Mouse (Mus musculus) hindbrain, embryonic 12.5 days (tissue): ENCODE results near the gene Pnrc1. TPM values are rescaled to one million over a fixed set of nuclear protein-coding genes. Genes with fewer than 3 reads are reported as not detected.

Experiments used
- ATAC-seq: fragments of 200-750 bp; cut with Nextera tagmentation; 2 replicates; pipeline ENCODE4 v1.8.0; 2017; ENCODE audit warnings: moderate TSS enrichment; ENCODE audit not compliant: low FRiP score
- H3K27ac ChIP-seq: fragments of 300-500 bp; sonication (generic); 2 replicates; pipeline ENCODE4 v1.5.1; 2016; ENCODE audit warnings: mild to moderate bottlenecking
- H3K27me3 ChIP-seq: fragments of 300-500 bp; sonication (generic); 2 replicates; pipeline ENCODE4 v1.6.1; 2016; ENCODE audit warnings: mild to moderate bottlenecking
- H3K36me3 ChIP-seq: fragments of 300-500 bp; sonication (generic); 2 replicates; pipeline ENCODE4 v1.6.1; 2016; ENCODE audit warnings: mild to moderate bottlenecking
- H3K4me1 ChIP-seq: fragments of 300-500 bp; sonication (generic); 2 replicates; pipeline ENCODE4 v1.6.1; 2016
- H3K4me2 ChIP-seq: fragments of 300-500 bp; sonication (generic); replicated peaks from 2 replicates; pipeline ENCODE4 v1.6.1; 2016; ENCODE audit warnings: mild to moderate bottlenecking
- H3K4me3 ChIP-seq: fragments of 300-500 bp; sonication (generic); 2 replicates; pipeline ENCODE4 v1.5.1; 2016; ENCODE audit warnings: mild to moderate bottlenecking
- H3K9ac ChIP-seq: fragments of 300-500 bp; sonication (generic); 2 replicates; pipeline ENCODE4 v1.6.1; 2016; ENCODE audit warnings: mild to moderate bottlenecking, moderate library complexity
- H3K9me3 ChIP-seq: fragments of 300-500 bp; sonication (generic); replicated peaks from 2 replicates; pipeline ENCODE4 v1.6.1; 2016; ENCODE audit warnings: mild to moderate bottlenecking
- WGBS: fragments of 180-500 bp; shearing (Covaris S2); methylation state at CpG from one replicate; pipeline ENCODE4 v1.1.7; 2016; 5-methylcytosine and 5-hydroxymethylcytosine counted together
- polyA plus RNA-seq: library from polyadenylated mRNA; unstranded; fragments of >200 nt; fragmentation: Nextera tagmentation; extraction: Ambion mirVana; gene quantifications from 2 replicates; pipeline ENCODE4 v1.2.1, GENCODE M21; 2016

The Pnrc1 gene
- polyA plus RNA-seq, 1 experiment from 2014 or later: 118 TPM

GRCm38 (mm10) chr4:33261311-33261753, 28.6 kb downstream of the Pnrc1 start:
- WGBS: 68% methylated on average over 7 of the region's 7 CpGs
- no peaks in the 10 kb centered on the region for H3K27me3 ChIP-seq
- H3K4me1 ChIP-seq: no peaks in the 10 kb centered on the region
- H3K27ac ChIP-seq: no peak overlapping the region
- H3K9ac ChIP-seq: no peak overlapping the region
- no peak overlapping the region for H3K4me2 ChIP-seq
- no peaks in the 10 kb centered on the region; the same call in 1 of the 2 replicates for H3K9me3 ChIP-seq
- no peak for ATAC-seq
- H3K36me3 ChIP-seq: no peaks in the 10 kb centered on the region
- H3K4me3 ChIP-seq: no peak overlapping the region

- ATAC-seq: no peak
- Histone ChIP-seq H3K9ac (no peak overlapping the region), H3K27ac (no peak overlapping the region), H3K4me1 (no peaks in the 10 kb centered on the region), H3K27me3 (no peaks in the 10 kb centered on the region), H3K4me3 (no peak overlapping the region), H3K9me3 (no peaks in the 10 kb centered on the region; the same call in 1 of the 2 replicates), H3K36me3 (no peaks in the 10 kb centered on the region), H3K4me2 (no peak overlapping the region)
These were observed 29.7 kb downstream of the Pnrc1 start for GRCm38 (mm10) chr4:33260311-33260710.

GRCm38 (mm10) chr4:33257263-33257964, 32.5 kb downstream of the Pnrc1 start:
- no peaks in the 10 kb centered on the region for H3K4me1 ChIP-seq
- WGBS: 78% methylated on average over 11 of the region's 11 CpGs
- no peak overlapping the region for H3K27ac ChIP-seq

GRCm38 (mm10) chr4:33254706-33255105, 35.3 kb downstream of the Pnrc1 start:
- no peaks in the 10 kb centered on the region for H3K36me3 ChIP-seq
- no peaks in the 10 kb centered on the region for H3K27me3 ChIP-seq
- H3K9me3 ChIP-seq: no peaks in the 10 kb centered on the region
- H3K4me1 ChIP-seq: no peaks in the 10 kb centered on the region
- no peak overlapping the region for H3K4me2 ChIP-seq
- no peak for ATAC-seq
- no peak overlapping the region for H3K27ac ChIP-seq
- 57% methylated on average over 4 of the region's 4 CpGs for WGBS
- H3K4me3 ChIP-seq: no peak overlapping the region
- no peak overlapping the region for H3K9ac ChIP-seq

More at GRCm38 (mm10) chr4:33257263-33257964, 32.5 kb downstream of the Pnrc1 start:
- no peak overlapping the region for H3K9ac ChIP-seq
- ATAC-seq: no peak
- no peak overlapping the region for H3K4me2 ChIP-seq
- no peaks in the 10 kb centered on the region for H3K9me3 ChIP-seq
- H3K36me3 ChIP-seq: no peaks in the 10 kb centered on the region
- H3K4me3 ChIP-seq: no peak overlapping the region
- H3K27me3 ChIP-seq: no peaks in the 10 kb centered on the region

- Histone ChIP-seq H3K27ac (no peak overlapping the region), H3K27me3 (no peaks in the 10 kb centered on the region), H3K4me3 (no peak overlapping the region), H3K4me1 (peaks cover 6% of the 10 kb centered on the region), H3K9me3 (no peaks in the 10 kb centered on the region), H3K36me3 (peaks cover 1% of the 10 kb centered on the region), H3K9ac (no peak overlapping the region), H3K4me2 (no peak overlapping the region)
- no peak for ATAC-seq
- 91% methylated on average over 2 of the region's 2 CpGs for WGBS
These were observed 39.1 kb downstream of the Pnrc1 start for GRCm38 (mm10) chr4:33250867-33251266.

- no peak for ATAC-seq
- Histone ChIP-seq H3K36me3 (peaks cover 12% of the 10 kb centered on the region), H3K9ac (no peak overlapping the region), H3K27me3 (no peaks in the 10 kb centered on the region), H3K4me2 (no peak overlapping the region), H3K4me3 (no peak overlapping the region), H3K9me3 (no peaks in the 10 kb centered on the region), H3K4me1 (peaks cover 12% of the 10 kb centered on the region), H3K27ac (no peak overlapping the region)
- WGBS: 75% methylated on average over 1 of the region's 1 CpGs
These were observed 40.2 kb downstream of the Pnrc1 start for GRCm38 (mm10) chr4:33249716-33250230.

- Histone ChIP-seq H3K4me3 (peak overlapping the region; percentile 99), H3K27ac (peak overlapping the region; percentile 100), H3K27me3 (no peaks in the 10 kb centered on the region), H3K9ac (peak overlapping the region; percentile 100), H3K36me3 (peaks cover 21% of the 10 kb centered on the region), H3K4me1 (peaks cover 15% of the 10 kb centered on the region), H3K9me3 (no peaks in the 10 kb centered on the region), H3K4me2 (peak overlapping the region; percentile 74)
- 3% methylated on average over 4 of the region's 4 CpGs for WGBS
- ATAC-seq: no peak
These were observed 41.0 kb downstream of the Pnrc1 start for GRCm38 (mm10) chr4:33248915-33249314.

- Histone ChIP-seq H3K4me2 (peak overlapping the region; percentile 74), H3K4me3 (peak overlapping the region; percentile 99), H3K36me3 (peaks cover 27% of the 10 kb centered on the region), H3K9ac (peak overlapping the region; percentile 100), H3K4me1 (peaks cover 16% of the 10 kb centered on the region), H3K27me3 (no peaks in the 10 kb centered on the region), H3K9me3 (no peaks in the 10 kb centered on the region), H3K27ac (peak overlapping the region; percentile 100)
- under 1% methylated on average over 69 of the region's 88 CpGs for WGBS
- peak; percentile 93 for ATAC-seq
These were observed 41.7 kb downstream of the Pnrc1 start for GRCm38 (mm10) chr4:33248062-33248889.

GRCm38 (mm10) chr4:33247479-33248053, 42.4 kb downstream of the Pnrc1 start:
- peak; percentile 89 for ATAC-seq
- peaks cover 16% of the 10 kb centered on the region for H3K4me1 ChIP-seq
- peak overlapping the region; percentile 74 for H3K4me2 ChIP-seq
- peak overlapping the region; percentile 100 for H3K27ac ChIP-seq
- H3K36me3 ChIP-seq: peaks cover 34% of the 10 kb centered on the region
- H3K27me3 ChIP-seq: no peaks in the 10 kb centered on the region
- peak overlapping the region; percentile 100 for H3K9ac ChIP-seq
- peak overlapping the region; percentile 99 for H3K4me3 ChIP-seq
- H3K9me3 ChIP-seq: no peaks in the 10 kb centered on the region
- WGBS: 1% methylated on average over 60 of the region's 60 CpGs

- no peak overlapping the region for H3K4me3 ChIP-seq
- H3K4me1 ChIP-seq: peaks cover 16% of the 10 kb centered on the region
- H3K4me2 ChIP-seq: peak overlapping the region; percentile 74; the same call in 1 of the 2 replicates
- H3K27me3 ChIP-seq: no peaks in the 10 kb centered on the region
- H3K9ac ChIP-seq: no peak overlapping the region
- no peak overlapping the region for H3K27ac ChIP-seq
- H3K36me3 ChIP-seq: peaks cover 37% of the 10 kb centered on the region
- WGBS: 92% methylated on average over 14 of the region's 14 CpGs
- ATAC-seq: no peak
- H3K9me3 ChIP-seq: no peaks in the 10 kb centered on the region
These were observed 44.0 kb downstream of the Pnrc1 start for GRCm38 (mm10) chr4:33245853-33246395.

GRCm38 (mm10) chr4:33243921-33244320, 46.0 kb downstream of the Pnrc1 start:
- Histone ChIP-seq H3K27me3 (no peaks in the 10 kb centered on the region), H3K4me2 (no peak overlapping the region), H3K4me3 (no peak overlapping the region), H3K27ac (no peak overlapping the region), H3K9ac (no peak overlapping the region), H3K9me3 (no peaks in the 10 kb centered on the region), H3K4me1 (peaks cover 16% of the 10 kb centered on the region), H3K36me3 (peaks cover 37% of the 10 kb centered on the region)
- WGBS: 91% methylated on average over 4 of the region's 4 CpGs
- no peak for ATAC-seq
